Mouse (Mus musculus): ENCODE data around the gene Ptcra. TPM values are rescaled to one million over a fixed set of nuclear protein-coding genes. Genes with fewer than 3 reads are reported as not detected.
A peak's percentile ranks its signal among the peaks of the same experiment; 100 is the strongest.
"Not testable (repeated sequence)": the region's sequence is repeated elsewhere in the genome, so short reads cannot be mapped to it uniquely, and the experiment has no call there.

The Ptcra gene
- not detected for total RNA-seq (2021)

DNA sequence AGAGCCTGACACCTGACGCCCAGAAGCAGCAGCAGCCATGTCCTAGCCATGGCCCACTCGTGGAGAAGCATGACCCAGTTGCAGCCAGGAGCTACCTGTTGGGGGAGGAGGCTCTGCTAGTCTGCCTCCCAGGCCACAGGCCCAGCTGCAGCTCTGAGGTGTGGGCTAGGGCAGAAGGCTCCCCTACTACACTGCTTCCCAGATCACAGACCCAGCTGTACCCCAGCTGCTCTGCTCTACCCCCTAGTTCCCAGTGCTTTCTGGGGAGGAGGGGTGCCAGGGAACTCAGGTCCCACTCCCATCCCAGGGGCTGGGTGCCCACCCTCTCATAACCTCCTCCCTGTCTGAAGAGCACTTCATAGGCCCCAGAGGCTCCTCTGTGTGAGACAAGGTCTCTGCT is at the start of gene Ptcra:
Gene Ptcra, minus strand, starts transcription at position 169 of the 400 bp plus-strand sequence.
- intact Hi-C loops (cut with DNase I) = no loop called here
- no peak for DNase-seq (ENCODE audit: low spot score in 2 of 2)

DNA sequence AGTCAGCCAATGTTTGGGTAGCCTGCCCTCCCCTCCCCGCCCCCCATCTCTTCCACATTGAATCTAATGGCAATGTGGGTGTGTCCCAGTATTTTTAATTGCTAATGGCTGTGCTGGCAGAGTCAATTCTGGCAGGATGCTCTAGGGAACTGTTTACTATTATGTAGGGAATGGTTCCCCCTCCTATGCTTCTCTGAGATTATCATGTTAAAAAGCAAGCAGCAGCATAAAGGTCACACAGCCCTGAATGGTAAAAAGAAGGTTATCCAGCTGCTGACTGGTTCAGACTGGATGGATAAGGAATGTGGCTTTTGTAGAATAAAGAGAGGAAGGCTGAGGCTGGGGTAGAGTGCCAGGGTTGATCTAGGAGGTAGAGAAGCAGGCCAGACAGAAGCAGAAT is 48.9 kb upstream of the Ptcra start:
- DNase-seq (ENCODE audit: low spot score in 2 of 2) = no peak
- intact Hi-C loops (cut with DNase I) = no loop called here

DNA sequence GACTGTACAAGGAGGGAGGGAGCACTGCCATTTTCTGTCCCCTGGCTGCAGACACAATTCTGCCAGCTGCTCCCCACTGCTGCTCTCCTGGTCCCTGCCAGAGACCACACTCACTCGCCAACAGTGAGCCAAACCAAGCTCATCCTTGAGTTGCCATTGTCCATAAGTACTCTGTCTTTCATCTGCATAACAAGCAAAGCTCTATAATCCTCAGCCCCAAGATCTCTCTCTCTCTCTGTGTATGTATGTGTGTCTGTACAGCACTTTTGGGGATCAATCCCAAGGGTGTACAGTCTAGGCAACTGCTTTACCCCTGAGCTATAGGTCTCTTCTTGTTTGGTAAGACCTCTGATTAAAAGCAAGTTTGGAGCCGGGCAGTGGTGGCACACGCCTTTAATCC is 47.2 kb upstream of the Ptcra start:
- intact Hi-C loops (cut with DNase I) = no loop called here

DNA sequence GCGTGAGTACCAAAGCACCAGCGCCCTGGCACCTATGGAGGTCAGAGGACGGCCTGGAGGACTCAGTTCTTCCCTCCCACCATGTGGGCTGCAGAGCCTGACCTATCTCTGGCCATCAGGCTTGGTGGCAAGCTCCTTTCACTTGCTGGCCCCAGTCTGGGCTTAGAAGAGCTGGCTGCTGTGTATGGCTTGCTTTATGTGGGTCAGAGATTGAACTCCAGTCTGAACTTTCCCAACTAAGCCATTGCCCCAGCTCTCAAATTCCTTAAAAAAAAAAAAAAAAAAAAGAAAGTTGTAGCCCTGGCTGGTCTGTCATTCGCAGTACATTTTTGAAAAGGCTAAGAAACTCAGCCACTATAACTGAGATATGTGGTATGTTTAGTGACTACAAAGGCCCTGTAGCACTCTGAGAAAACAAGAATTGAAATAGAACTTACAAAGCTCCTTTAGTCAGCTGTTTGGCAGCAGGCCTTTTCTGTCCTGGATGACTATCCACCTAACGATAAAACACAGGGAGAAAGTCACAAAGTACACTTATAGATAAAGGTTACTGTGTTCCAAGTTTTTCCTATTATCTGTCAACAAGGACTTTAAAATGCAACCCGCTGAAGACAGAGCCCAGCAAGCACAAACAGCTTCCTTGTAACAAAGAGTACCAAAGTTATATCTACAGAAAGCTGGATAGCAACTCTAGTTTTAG is 45.8 kb upstream of the Ptcra start:
- intact Hi-C loops (cut with DNase I) = no loop called here
- DNase-seq (ENCODE audit: low spot score in 2 of 2) = no peak

More for the DNA sequence above, 47.2 kb upstream of the Ptcra start:
- DNase-seq (ENCODE audit: low spot score in 2 of 2) = no peak

DNA sequence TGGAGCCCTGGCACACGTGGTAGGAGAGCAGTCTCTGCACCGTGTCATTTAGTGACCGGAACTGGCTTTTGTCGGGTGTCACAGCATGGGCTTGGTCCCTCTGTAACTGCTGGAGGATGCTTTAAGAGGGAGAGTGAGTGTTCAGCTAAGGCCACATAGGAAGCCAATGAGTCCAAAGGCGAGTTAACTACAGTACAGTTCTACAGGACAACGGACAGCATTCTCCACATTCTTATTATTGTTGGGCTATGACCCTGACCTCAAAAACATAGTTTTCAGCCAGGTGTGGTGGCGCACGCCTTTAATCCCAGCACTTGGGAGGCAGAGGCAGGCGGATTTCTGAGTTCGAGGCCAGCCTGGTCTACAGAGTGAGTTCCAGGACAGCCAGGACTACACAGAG is 44.9 kb upstream of the Ptcra start:
- intact Hi-C loops (cut with DNase I) = no loop called here
- DNase-seq (ENCODE audit: low spot score in 2 of 2) = no peak

DNA sequence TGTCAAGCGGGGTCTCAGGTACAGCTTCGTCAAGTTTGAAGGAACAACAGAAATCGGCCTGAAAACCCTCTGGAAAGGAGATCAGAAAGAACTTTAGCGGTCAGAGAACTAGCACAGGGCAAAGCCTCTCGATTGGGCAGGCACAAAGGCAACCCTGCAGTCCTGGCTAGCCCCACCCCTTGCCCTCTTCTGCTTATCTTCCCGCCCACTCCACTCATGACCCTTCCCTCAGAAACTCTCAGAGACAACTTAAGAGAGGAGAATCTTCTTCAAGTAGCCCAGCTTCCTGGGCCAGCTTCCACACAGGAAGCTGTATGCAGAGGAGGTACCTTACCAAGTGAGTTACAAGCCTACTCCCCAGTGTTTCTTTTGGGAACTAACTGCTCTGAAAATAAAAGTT is 38.2 kb upstream of the Ptcra start:
- no peak for DNase-seq (ENCODE audit: low spot score in 2 of 2)
- intact Hi-C loops (cut with DNase I) = no loop called here

DNA sequence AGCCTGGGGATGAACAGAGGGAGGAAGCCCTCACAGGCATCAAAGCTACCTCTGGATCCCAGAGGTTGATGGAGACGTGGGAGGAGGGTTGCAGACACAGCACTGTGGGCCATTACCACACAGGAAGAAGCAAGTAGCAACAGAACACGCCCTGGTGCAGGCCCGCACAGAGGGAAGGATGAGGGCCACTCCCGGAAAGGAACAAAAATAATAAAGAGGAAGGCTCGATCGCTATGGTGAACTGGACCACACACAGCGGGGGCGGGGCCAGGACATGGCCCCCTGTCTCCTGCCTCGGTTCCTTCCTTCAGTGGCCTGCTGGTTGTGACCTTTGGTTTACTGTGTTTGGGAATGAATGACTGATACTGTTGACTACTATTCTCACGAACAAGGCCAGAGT is 36.2 kb upstream of the Ptcra start:
- DNase-seq (ENCODE audit: low spot score in 2 of 2) = no peak
- intact Hi-C loops (cut with DNase I) = no loop called here

DNA sequence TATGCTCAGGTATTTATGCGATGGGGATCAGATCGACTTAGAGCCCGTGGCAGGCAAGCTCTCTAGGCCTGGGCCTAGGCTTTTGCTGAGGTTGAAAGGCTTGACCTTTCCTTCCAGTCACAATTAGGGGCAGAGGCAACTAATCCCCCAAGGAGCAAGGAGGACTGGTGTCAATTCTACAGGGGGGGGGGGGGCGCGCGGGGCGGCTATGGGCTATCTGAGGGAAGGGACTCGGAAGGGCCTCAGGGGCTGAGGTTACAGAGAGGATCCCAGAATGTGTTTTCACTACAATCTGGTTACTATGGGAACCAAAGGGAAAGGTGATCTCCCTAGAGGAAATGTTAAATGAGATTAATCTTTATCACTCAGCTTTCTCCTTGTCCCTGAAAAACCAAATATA is 33.9 kb upstream of the Ptcra start:
- intact Hi-C loops (cut with DNase I) = no loop called here
- no peak for DNase-seq (ENCODE audit: low spot score in 2 of 2)

DNA sequence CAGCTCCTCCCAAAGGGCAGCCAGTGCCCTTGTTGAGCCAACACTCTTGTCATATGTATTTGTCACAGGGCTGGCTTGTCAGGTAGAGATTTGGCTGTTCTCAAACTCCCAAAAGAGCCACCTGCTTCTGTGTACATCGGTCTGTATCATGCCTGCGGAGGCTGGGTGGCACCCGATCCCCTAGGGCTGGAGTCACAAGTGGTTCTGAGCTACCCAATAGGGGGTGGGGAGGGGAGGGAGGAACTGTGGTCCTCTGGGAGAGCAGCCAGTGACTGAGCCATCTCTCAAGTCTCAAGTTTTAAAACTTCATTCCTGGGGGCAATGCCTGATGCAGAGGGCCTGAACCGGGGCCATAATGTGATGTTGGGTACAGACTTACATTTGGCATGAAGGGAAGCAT is 33.2 kb upstream of the Ptcra start:
- intact Hi-C loops (cut with DNase I) = no loop called here
- no peak for DNase-seq (ENCODE audit: low spot score in 2 of 2)

DNA sequence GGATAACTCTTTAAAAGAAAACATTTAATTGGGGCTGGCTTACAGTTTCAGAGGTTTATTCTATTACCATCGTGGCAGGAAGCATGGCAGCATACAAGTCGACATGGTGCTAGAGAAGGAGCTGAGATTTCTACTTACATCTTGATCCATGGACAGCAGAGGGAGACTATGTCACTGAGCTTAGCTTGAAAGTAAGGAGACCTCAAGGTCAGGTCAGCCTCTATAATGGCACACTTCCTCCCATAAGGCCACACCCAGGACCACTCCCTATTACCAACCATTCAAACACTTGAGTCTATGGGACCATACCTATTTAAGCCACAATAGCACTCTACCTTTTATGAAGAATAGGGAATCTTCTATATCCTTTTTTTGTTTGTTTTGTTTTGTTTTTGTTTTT is 29.5 kb upstream of the Ptcra start:
- intact Hi-C loops (cut with DNase I) = no loop called here
- DNase-seq (ENCODE audit: low spot score in 2 of 2) = no peak

DNA sequence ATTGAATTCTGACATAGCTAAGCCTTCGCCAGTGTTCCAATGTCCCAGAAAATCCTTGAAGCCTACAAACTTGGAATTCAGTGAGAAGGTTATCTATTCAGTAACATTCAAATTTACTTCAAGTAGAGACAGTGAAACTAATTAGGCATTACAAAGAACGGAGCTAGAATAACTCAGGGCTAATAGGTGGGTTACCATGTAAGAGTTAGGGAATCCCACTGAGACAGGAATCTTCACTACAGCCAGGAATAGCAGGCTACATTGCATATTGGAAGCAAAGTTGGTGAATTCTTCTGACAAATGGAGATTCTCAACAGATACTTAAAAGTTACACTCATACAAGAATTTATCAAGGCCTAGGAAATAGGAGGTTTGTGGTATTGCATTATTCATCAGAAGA is 24.5 kb upstream of the Ptcra start:
- intact Hi-C loops (cut with DNase I); DNase-seq (ENCODE audit: low spot score in 2 of 2): not testable (repeated sequence)

DNA sequence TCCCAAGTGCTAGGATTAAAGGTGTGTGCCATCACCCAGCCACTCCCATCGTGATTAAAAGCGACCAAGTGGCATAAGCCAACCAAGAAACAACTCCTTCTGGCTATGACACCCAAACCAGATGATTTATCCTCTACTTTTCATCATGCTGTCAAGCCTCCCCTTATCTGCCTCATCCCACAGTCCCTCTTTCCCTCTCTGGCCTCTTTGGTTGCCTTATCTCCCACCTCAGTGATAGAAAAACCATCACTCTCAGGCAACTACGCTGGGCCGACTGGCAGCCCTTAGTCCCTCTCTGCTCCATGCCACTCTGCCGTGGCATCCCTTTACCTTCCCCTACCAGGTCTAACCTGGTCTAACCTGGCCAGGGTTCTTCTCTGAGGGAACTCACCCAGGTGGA is 23.4 kb upstream of the Ptcra start:
- intact Hi-C loops (cut with DNase I) = no loop called here
- DNase-seq (ENCODE audit: low spot score in 2 of 2) = no peak

DNA sequence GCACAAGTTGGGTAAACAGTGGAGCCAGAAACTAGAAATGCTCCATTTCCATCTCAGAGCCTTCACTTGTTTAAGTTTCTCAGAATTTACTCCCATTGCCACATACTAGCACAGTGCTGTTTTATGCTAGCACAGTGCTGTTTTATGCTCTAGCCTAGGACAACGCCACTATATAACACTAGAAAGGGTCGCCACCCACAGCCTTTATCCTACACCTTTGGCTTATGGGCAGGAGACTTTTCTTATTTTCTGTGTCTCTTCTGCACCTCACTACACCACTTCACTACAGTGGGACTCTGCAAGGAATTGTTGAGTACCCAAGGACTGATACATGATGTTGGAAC is 19.7 kb upstream of the Ptcra start:
- DNase-seq (ENCODE audit: low spot score in 2 of 2) = no peak
- intact Hi-C loops (cut with DNase I) = loop anchor here (2.0 kb wide), 2 partner anchors 74 to 108 kb away; partner anchors contain the start of gene Tbcc

DNA sequence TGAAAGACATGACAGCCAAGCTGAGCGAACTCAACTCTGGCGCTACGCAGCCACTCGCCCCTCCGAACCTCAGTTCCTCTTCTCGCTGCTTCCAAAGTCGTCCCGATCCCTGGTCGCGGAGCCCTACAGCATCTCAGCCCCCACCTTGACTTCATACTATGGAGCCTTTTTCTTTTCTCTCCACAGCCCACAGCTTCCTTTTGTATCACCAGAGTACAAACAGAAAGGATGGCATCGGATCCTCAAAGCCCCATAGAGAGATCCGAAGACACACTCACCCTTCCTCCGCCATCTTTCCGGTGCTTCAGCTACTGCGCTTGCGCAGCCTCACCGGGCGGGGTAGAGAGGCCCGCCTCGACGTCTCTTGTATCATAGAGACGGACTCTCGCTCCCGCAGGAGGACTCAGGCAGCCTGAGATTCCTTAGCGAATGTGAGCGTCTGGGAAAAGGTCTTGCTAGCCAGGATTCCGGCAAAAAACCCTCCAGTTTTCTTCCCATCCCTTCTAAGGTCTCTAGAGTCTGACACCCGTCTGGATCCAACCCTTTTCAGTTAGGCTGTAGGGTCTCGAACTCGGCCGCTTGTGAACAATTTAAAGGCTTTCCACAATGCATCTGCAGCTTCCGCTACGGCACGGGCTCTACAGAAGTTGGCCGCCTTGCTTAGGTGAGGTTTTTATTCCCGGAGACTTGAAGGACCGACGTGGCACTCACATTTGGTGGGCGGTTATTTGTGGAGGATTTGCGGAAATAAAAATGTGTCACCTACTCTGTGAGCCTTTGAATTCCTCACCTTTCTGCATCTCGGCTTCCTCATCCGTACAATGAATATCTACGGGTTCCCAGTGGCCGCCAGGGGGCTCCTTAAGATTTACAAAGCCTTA is 19.1 kb upstream of the Ptcra start, which contains the start of gene Rpl7l1:
Gene Rpl7l1, minus strand, starts transcription at position 332 of the 881 bp plus-strand sequence.
- peak; percentile 88 to 95 for DNase-seq (ENCODE audit: low spot score in 2 of 2)
- intact Hi-C loops (cut with DNase I) = loop anchor here (2.0 kb wide), 2 partner anchors 74 to 108 kb away; partner anchors contain the start of gene Tbcc

DNA sequence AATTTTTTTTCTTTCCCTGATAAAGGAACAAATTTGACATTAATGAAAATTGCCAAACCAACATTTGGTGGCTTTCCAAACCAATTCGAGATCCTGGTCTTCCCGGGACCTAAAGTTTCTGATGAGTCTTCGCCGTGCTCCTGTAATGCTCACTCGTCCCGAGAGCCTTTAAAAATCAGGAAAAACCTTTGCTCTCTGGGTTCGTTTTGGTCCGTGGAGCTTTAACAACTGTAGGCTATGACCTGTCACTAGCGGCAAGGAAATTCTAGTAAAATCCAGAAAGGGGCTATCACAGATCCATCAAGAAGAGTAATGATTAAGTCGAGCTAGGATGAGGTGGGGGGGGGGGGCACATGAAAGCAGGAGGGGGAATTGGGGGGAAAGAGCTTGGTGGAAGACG is 18.4 kb upstream of the Ptcra start:
- intact Hi-C loops (cut with DNase I) = loop anchor here (2.0 kb wide), 2 partner anchors 75 to 109 kb away; partner anchors contain the start of gene Tbcc

DNA sequence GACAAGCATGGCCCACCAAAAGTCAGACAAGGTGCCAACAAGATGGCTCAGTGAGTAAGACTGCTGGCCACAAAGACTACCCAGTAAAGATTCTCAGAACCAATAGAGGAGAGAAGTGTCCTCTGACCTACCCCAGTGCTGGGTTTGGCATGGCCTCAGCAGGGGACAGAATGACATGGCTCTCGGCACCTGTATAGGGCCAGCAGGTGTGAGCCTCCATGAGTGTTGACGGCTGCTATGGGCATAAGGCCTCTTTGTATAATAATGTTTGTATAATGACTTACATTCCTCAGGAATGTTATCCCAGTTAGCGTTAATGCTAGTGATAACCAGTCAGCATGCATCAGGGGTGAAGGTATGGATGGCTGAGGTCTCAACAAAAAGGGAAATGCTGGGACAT is 12.6 kb upstream of the Ptcra start:
- intact Hi-C loops (cut with DNase I) = no loop called here
- no peak for DNase-seq (ENCODE audit: low spot score in 2 of 2)

More for the DNA sequence above, 18.4 kb upstream of the Ptcra start:
- no peak for DNase-seq (ENCODE audit: low spot score in 2 of 2)

DNA sequence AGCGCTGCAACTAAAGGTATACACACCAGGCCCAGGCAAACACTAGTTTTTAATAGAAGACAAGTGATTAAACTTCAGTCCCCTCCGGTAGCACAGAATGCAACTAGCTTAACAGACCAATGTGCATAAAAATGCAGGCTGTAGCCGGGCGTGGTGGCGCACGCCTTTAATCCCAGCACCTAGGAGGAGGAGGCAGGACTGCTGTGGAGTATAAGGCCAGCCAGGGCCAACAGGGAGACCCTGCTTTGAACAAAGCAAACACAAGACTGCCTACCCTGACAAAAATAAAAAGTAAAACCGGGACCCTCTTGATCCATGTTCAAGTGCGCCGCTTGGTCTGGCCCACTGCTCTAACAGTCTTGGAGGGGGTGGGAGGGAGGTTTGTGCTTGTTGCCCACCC is 11.6 kb upstream of the Ptcra start:
- DNase-seq (ENCODE audit: low spot score in 2 of 2) = no peak

DNA sequence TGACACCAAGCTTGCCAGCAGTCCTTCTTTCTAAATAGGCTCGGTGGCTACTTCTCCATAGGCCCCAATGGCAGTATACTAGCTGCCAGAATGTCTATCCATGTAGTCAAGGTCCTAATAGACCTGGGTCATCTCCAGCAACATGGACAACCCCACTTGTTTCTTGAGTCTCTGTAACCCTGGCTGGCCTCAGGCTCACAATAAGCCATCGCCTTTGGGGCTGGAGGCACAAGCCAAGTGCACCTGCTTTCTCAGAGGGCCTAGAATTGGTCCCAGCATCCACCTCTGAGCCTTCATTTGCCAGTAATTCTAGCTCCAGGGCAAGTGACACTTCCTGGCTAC is 10.6 kb upstream of the Ptcra start:
- intact Hi-C loops (cut with DNase I) = loop anchor here (5.0 kb wide), 1 partner anchor 37 kb away; no protein-coding TSS in a partner anchor

More for the DNA sequence above, 11.6 kb upstream of the Ptcra start:
- intact Hi-C loops (cut with DNase I) = no loop called here

DNA sequence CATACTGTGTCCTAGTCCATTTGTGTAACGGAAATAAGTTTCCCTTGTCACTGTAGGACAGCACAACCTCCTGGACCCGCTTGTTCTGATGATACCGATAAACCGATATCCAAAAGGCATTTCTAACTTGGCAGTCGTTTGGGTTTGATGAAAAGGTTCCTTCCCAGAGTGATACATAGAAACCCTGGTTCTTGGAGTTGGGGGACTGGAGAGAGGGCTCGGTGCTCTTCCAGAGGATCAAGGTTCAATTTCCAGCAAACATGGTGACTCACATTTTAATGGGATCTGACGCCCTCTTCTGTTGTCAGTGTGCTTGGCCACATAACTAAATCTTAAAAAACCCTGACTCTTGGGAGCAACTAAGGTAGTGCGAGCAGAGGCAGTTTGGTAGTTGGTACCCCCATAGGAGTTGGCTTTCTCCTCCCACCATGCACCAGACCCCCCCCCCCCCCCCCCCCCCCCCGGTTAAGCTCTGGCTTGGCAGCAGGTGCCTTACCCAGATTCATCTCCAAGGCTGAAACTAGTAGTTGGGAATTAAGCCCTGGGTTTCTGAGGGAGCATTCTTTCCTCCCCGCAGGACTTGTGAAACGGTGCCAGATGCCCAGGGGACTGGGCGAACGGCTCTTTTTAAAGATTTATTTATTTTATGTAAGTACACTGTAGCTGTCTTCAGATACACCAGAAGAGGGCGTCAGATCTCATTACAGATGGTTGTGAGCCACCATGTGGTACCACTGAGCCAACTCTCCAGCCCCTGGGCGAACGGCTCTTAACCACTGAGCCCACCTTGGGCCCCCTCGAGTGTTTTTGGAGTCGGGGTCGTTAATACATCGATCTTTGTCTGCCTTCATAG is 10.0 kb upstream of the Ptcra start:
- DNase-seq (ENCODE audit: low spot score in 2 of 2) = peak in 1 of 2 experiments; percentile 27
- intact Hi-C loops (cut with DNase I) = loop anchor here (2.0 to 5.0 kb wide), 2 partner anchors 23 to 36 kb away; no protein-coding TSS in a partner anchor

More for the DNA sequence above, 10.6 kb upstream of the Ptcra start:
- DNase-seq (ENCODE audit: low spot score in 2 of 2) = no peak
